Mouse (Mus musculus): ENCODE results near the gene Serpina3m.
"Not testable (repeated sequence)": the region's sequence is repeated elsewhere in the genome, so short reads cannot be mapped to it uniquely, and the experiment has no call there.

Gene Serpina3m

DNA sequence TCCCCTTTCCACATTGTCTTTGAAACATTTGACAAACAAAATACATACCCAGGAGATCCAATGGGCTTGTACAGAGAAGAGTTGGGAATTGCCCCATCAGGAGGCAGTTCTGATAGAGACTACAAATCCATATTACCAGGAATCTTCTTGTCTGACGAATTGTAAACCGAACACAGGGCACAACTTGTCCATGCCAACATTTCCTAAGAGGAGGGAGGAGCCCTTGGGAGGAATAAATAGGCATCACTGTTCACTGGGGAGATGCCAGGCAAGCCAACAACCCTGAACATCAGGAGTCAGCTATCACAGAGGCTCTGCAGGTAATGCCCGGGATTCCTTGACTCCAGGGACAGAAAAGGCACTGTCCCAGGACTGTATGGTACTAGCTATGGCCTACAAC is at the start of gene Serpina3m, which contains the start of gene Serpina3k:
Gene Serpina3m, plus strand, starts transcription at position 261 of the 400 bp plus-strand sequence.
Gene Serpina3k, plus strand, starts transcription at position 261 of the 400 bp plus-strand sequence.
- DNase-seq: not testable (repeated sequence)

- DNase-seq: no peak
These were observed 48.4 kb upstream of the Serpina3m start for GRCm38 (mm10) chr12:104289872-104290271.

GRCm38 (mm10) chr12:104293963-104294362 is 44.3 kb upstream of the Serpina3m start:
- DNase-seq: no peak

DNA sequence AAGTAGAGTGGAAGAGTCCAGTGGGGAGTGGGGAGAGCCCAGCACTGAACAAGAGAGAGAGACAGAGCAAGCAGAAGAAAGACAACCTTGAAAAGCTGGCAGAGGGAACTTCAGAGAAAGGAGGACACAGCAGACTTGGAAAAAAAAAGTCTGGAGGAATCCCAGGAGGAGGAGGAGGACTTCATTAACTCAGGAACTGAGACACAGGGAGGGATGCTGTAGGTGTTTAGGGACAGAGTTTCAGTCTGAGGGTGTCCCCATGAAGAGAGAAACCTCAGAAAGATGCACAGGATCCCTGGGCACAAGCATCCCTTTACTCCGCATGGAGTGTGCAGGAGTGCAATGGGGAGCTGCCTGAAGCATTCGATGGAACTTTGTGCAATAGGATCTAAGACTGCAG is 40.2 kb upstream of the Serpina3m start:
- DNase-seq: no peak

DNA sequence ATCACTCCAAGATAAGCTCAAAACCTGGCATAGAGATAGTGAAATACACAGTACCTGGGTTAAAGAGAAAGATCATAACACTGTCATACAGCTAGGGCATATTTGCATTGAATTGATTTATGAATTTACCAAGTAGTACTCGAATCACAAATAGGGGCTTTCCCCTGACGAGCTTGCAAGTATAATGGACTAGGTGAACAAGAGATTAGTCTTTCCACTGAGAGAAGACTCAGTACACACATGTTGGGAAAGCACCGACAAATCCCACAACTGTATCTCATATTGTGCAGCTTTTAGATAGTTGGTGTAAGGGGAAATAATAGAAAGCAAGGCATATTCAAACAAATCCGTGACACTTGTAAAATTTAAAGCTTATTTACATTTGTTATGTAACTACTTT is 32.3 kb upstream of the Serpina3m start:
- DNase-seq: no peak

- no peak for DNase-seq
These were observed 24.0 kb upstream of the Serpina3m start, which contains the start of gene Serpina3j for GRCm38 (mm10) chr12:104314253-104314652. TSS of gene Serpina3j (plus strand) at chr12:104314553.

DNA sequence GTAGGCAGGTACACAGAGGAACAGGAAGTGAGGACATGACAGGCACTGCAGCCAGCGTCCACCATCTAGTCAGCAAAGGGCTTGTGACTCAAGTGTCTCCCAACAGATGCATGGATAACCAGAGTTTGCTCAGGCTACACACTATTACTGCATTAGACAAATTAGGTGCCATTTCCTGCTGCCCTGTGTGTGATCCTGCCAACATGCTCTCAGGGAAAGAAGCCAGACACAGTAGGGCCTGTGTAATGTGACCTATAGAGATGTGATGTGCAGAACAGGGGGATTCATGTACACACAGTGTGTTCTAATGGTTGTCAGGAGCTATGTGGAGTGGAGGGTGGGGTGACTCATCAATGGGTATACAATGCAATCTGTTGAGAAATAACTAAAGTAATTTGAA is 15.8 kb upstream of the Serpina3m start:
- DNase-seq: no peak

DNA sequence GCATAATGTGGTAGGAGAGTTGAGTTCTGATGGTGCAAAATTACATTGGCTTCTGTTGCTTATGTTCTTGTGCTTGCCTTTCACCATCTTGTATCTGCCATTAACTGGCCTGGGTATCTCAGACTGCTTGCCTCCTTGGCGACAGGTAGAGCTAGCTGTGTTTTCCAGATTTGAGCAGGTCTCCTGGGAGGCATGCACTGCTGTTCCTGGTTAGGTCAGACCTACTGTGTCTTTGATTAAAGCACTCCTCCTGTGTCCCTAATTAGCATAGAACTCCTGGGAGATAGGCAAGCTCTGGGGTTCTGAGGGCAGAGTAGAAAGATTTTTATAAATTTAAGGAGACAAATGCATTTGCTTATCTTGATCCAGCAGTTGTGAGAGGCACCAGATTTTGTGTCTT is 6.6 kb upstream of the Serpina3m start:
- DNase-seq: no peak

DNA sequence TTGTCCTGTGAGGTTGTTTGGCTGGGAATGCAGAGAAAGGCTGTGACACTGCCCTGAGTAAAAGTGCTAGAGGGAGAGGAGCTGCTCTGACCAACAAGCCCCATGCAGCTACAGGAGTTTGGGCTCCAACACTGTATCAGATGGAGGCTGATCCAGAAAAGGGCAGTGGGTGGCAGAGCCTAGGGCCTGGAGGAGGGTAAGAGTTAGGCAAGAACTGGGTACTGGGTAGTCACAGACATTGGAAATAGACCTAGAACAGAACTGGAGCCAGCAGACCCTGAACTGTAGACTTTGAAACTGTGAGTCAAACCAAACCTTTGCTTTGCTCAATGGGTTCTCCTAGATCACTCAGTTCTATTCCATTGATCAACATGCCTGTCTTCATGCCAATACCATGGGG is 1.4 kb upstream of the Serpina3m start:
- not testable (repeated sequence) for DNase-seq

GRCm38 (mm10) chr12:104338705-104339104 is 419 bp downstream of the Serpina3m start:
- DNase-seq: no peak

- DNase-seq: not testable (repeated sequence)
These were observed 4.2 kb downstream of the Serpina3m start for GRCm38 (mm10) chr12:104342489-104342888.

DNA sequence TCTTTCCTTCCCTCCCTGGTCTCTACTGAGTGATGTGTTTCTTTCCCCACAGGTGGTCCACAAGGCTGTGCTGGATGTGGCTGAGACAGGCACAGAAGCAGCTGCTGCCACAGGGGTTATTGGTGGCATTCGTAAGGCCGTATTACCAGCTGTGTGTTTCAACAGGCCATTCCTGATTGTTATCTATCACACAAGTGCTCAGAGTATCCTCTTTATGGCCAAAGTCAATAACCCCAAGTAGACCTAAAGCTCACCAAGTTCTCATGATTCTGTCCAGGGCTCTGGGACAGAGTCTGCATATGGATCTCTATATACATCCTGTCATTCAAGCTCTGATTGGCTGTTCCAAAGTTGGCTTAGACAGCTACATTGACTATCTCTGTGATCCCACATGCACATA is 6.9 kb downstream of the Serpina3m start:
- no peak for DNase-seq

DNA sequence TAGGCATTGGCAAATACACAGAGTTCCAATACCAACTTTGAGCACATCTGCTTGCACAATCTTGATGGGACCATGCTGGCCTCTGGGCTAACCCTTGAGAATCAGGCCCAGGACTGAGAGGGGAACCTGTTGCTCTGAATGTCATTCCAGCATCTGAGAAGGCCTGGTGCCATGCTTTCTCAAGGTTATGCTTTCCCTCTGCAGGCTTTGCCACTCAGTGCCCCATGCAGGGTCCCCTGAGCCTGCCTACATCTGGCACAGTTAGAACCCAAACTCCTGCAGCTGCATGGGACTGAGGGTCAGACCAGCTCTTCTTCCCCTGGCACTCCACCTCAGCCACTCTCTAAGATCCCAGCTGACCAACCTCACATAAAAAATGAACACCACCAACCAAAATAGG is 7.4 kb downstream of the Serpina3m start:
- DNase-seq: no peak

DNA sequence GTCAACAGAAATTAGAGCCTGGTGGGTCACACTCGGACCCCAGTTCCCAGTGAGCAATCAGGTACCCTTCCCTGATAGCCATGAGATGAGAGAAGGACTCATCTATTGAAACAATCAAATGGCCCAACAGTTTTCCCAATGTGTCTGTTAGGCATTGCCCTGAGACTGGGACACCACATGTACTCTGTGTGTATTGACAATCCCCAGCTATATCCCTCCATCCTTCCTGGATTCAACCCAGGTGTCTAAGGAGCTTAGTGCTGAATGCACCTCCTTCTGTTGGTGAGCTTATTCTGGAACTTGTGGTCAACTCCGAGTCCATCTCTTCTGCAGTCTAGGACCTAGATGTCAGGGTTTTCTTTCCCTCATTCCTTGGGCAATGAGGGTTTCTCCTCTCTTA is 8.8 kb downstream of the Serpina3m start:
- DNase-seq: no peak

GRCm38 (mm10) chr12:104351812-104352211 is 13.5 kb downstream of the Serpina3m start:
- DNase-seq: peak; percentile 56 to 59

DNA sequence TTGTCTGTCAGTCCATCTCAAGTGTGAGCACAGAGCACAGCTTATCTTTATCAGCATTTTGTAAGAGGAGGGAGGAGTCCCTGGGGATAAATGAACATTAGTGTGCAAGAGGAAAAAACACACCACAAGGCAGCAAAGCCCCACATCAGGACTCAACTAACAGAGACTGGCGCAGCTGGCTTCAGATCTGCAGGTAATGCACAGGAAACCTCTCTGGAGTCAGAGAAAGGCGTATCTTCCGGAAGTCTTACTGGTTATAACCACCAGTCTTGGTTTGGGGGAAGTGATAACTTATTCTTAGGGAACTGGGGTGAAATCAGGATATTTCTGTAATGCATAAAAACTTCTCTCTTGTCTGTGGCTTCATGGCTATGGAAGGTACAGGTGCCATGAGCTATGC is 17.7 kb downstream of the Serpina3m start:
- no peak for DNase-seq

- DNase-seq: no peak
These were observed 31.7 kb downstream of the Serpina3m start for GRCm38 (mm10) chr12:104369986-104370385.

DNA sequence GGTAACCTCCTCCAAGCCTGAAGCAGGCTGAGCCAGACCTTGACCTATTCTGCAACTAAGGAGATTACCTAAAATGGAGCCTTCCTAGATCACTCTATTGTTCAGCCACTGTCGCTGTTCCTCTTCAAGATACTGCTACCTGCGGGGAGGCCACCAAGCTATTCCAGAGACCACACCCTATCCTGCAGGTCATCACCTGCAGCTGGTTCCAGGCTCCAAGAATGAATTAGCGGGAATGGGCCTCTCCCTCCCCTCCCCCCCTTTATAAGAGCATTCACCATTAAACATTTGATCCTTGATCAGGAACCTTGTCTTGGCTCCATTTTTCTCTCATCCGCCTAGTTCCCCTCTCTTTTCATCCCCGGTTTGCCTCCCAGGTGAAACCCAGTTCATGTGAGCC is 38.9 kb downstream of the Serpina3m start:
- not testable (repeated sequence) for DNase-seq

DNA sequence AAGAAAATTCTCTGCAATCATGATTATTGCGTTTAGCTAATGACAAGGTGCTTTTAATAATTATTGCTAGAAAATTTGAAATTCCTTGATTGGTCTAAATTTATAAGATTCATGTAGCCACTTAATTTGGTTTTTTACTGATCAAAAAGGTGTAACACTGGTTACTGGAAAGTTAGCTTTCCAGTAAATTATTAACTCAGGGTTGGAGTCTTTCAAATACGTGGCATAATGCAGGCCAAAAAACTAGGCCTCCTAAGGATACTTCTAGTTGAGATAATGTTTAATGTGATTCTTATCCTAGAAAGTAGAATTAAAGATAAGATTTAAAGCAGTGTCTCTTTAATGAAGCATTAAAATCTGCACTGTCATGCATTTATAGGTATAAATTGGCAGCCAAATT is 40.1 kb downstream of the Serpina3m start:
- not testable (repeated sequence) for DNase-seq

DNA sequence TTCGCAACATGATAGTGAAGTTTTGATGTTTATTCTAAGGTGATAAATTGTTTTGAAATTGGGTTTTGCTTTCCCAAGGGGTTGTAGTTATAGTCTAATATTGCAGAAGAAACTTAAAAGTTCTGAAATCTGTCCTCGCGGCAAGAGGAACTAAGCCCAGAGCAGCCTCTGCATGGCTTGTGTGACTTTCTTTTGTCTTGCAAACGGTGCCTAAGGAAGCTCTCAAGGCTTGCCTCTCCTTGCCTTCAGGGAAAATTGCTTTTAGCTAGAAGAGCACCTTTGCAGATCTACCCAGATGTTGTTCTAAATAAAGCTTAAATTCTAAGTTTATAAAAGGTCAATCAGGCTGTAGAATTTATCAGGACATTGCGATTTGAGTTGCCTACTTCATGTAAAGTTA is 40.5 kb downstream of the Serpina3m start:
- not testable (repeated sequence) for DNase-seq

DNA sequence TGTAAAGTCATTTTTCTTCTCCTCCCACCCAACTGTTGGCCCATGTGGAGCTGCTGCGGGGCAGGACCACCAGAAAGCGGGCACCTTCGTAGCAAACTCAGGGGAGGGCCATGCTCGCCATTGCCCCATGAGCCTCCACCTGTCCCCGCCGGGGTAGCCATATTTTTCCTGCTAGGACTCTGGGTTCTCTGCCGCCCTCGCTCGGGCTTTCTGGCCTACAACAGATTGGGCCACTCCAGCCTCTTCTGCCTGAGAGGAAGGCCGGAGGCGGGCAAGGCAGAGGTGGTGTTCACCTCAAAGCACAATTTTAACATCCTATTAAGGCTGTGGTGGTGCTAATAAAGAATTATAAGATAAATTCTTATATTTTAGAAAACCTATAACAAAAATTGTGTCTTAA is 41.6 kb downstream of the Serpina3m start:
- DNase-seq: no peak

DNA sequence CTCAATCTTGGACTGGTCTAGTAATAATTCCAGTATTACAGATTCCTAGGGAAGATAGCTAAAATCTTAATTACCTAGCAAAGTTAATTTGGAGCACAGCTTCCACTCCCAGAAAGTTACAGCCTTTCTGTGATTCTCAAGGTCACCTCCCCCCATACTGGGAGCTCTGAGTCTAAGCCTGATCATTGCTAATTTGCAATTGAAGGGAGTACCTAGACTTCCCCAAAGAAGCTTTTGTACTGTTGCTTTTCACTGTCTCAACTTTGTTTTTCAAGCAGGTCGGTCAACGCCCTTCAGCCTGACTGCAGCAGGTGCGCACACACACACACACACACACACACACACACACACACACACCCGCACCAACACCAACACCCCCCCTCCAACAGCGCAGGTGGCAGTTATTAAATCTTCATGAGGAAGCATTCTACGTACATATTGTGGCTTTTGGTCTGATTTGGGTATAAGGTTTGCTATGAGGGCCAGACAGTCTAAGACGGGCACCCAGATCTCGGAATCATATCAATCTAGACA is 42.9 kb downstream of the Serpina3m start:
- not testable (repeated sequence) for DNase-seq

GRCm38 (mm10) chr12:104385987-104386386 is 47.7 kb downstream of the Serpina3m start:
- not testable (repeated sequence) for DNase-seq

DNA sequence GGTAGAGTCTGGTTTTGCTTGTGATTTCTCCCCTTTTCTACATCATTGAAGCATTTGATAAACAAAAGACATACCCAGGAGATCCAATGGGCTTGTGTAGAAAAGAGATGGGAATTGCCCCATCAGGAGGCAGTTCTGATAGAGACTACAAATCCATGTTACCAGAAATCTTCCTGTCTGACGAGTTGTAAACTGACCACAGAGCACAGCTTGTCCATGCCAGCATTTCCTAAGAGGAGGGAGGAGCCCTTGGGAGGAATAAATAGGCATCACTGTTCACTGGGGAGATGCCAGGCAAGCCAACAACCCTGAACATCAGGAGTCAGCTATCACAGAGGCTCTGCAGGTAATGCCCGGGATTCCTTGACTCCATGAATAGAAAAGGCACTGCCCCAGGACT is 48.6 kb downstream of the Serpina3m start:
- DNase-seq: not testable (repeated sequence)

DNA sequence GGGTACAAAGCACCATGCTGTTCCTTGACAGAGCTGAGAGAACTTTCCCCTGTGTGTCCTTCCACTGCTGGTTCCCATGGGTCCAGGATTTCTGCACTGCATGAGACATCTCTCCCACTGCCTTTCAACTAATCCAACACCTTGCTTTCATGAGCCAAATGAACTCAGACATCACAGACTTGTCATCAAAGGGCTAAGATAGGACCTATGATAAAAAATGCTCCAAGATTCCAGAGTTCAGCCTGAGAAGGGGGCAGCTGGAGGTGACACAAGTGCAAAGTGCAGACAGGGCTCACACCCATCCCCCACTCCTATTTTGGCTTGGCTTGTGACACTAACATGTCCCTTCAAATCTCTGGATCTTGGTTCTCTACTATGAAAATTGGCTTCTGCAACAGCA is 50.2 kb downstream of the Serpina3m start:
- DNase-seq: no peak

All from cerebellum, postnatal 10 days (tissue).